Mouse (Mus musculus) urinary bladder, postnatal 25 days (tissue): ENCODE measurements around the gene Wdr91.

Experiments
- DNase-seq: peaks from one replicate; pipeline ENCODE4 v3.0.0; 2022; ENCODE audit warnings: low spot score

The Wdr91 gene

GRCm38 (mm10) chr6:34862791-34863403 lies 47.8 kb downstream of the Wdr91 start, which contains the start of gene Tmem140:
TSS of gene Tmem140 (plus strand) at chr6:34863146.
- DNase-seq: no peak

- no peak for DNase-seq
Measured at GRCm38 (mm10) chr6:34862381-34862780, 48.3 kb downstream of the Wdr91 start.

- DNase-seq: no peak
Measured at GRCm38 (mm10) chr6:34861546-34862053, 49.1 kb downstream of the Wdr91 start.

- no peak for DNase-seq
Measured at GRCm38 (mm10) chr6:34832352-34832751, 78.3 kb downstream of the Wdr91 start.
